Mouse (Mus musculus): Measurements from ENCODE around the gene Nfia.

The Nfia gene

GRCm38 (mm10) chr4:97782497-97782896, 10.0 kb downstream of the Nfia start:
- DNase-seq (ENCODE audit: extremely low spot score, low spot score): no peak

DNA sequence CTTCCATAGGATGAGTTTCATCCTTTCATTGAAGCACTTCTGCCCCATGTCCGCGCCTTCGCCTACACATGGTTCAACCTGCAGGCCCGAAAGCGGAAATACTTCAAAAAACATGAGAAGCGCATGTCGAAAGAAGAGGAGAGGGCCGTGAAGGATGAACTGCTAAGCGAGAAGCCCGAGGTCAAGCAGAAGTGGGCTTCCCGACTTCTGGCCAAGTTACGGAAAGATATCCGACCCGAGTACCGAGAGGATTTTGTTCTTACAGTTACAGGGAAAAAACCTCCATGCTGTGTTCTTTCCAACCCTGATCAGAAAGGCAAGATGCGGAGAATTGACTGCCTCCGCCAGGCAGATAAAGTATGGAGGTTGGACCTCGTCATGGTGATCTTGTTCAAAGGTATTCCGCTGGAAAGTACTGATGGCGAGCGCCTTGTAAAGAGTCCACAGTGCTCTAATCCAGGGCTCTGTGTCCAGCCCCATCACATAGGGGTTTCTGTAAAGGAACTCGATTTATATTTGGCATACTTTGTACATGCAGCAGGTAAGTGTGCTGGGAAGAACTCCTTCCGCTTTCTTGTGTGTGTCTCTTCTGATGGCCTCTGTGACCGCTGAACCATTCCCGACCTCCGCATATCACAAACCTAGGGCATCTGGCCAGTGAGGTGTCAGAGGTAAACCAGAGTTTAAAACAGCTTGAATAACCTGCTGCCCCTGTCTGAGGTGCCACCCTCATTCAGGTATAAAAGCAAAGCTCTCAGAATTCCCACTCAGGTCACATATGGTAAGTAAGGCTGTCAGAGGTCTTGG, 10.7 kb downstream of the Nfia start:
- DNase-seq (ENCODE audit: extremely low spot score, low spot score): no peak

DNA sequence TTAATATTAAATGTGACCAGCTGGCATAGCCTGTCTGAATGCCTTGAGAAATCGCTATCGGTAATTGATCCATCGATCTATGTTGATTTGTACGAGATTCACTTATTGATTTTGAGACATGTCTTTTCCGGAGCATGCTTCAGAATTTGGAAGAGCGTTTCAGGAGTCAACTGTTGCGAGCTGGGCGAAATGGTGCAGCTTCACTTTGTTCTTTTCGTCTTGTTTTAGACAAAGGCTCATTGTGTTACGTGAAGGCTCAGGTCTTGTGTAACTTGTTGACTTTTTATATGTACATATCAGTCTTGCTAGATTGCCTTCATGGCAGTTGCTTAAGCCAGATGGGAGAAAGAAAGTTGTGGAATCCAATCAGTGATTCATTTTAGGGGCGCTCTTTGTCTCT, 11.7 kb downstream of the Nfia start:
- no peak for DNase-seq (ENCODE audit: extremely low spot score, low spot score)

DNA sequence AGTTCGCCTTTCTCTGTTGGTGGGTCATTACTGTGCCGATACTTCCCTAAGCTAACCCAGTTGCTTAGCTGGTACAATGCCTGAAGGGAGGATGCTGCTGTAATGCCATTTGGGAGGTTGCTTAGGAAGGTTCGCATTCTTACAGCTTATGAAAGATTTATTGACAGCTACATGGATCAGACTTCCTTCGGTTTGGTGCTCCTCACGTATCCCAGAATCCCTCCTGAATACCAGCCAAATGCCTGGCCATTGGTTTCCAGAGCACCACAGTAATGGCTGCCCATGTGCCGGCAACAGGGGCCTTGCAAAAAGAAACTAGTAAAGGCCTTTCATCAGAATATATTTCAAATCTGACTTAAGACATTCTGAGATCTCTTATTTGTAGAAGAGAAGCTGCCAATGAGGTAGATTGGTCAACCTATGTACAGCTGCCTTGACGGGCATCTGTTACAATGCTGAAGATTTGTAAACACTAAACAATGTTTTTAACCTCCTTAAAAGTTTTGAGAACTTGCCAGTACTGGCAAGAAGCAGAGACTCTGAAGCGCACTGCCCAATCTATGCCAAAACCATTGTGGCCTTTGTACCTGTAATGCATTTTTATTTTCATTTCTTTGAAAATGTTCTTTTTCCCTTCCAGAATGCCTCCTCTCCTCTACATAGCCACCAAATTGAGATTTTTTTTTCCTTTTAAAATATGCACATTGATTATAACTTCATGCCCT, 13.2 kb downstream of the Nfia start:
- DNase-seq (ENCODE audit: extremely low spot score, low spot score): no peak

DNA sequence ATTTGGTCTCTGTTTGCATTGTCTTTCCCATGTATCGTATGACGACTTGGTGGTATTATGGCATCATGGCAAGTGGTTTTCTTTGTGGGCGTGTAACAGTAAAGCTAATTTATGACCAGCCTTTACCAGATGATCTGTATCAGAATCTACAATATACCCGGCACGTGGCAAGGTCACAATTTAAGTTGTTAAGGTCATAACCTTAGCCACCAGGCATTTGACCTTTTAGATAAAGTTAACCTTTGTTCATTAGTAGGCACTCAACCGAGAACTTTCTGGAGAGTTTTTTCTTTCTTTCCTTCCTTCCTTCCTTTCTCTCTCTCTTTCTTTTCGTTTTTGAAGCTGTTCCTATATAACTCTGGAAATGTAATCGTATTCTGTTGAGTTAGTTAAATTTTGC, 14.0 kb downstream of the Nfia start:
- no peak for DNase-seq (ENCODE audit: extremely low spot score, low spot score)

GRCm38 (mm10) chr4:97787515-97787914, 15.0 kb downstream of the Nfia start:
- DNase-seq (ENCODE audit: extremely low spot score, low spot score): no peak

DNA sequence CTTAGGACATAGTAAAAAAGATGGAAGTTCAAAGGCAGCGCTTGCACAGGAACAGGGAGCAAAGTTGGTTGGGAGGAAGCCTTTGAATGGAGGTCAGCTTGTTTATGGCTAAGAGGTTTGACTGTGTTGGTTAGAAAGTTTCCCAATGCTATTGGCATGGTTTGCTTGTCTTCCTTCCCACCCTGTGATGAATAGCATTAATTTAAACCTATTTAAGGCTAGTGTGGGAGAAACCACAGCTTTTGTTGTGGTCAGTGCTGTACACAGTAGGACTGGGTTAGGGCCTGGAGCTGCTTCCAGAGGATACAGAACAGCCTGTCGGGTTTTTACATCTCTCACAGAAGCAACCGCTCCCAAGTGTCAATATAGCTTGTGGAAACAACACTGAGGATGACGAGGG, 16.0 kb downstream of the Nfia start:
- DNase-seq (ENCODE audit: extremely low spot score, low spot score): no peak

- DNase-seq (ENCODE audit: extremely low spot score, low spot score): no peak
These were observed 21.4 kb downstream of the Nfia start for GRCm38 (mm10) chr4:97793931-97794330.

DNA sequence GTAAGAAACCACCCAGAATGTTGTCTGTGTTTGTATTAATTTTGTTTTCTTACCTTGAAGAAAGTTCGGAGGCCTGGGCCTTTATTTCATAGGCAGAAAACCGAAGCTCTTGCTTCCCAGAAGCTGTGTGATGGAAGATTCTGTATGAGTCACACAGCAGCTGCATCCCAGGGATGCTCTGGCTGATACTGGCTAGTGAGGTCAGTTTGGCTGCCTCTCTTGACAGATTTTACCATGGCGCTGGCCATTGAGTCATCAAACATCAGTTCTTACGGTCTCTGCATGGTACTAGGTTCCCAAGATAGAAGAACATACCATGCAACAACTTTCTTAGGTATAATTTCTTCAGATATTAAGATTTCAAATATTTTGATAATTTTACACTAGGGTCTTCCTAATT, 22.3 kb downstream of the Nfia start:
- no peak for DNase-seq (ENCODE audit: extremely low spot score, low spot score)

DNA sequence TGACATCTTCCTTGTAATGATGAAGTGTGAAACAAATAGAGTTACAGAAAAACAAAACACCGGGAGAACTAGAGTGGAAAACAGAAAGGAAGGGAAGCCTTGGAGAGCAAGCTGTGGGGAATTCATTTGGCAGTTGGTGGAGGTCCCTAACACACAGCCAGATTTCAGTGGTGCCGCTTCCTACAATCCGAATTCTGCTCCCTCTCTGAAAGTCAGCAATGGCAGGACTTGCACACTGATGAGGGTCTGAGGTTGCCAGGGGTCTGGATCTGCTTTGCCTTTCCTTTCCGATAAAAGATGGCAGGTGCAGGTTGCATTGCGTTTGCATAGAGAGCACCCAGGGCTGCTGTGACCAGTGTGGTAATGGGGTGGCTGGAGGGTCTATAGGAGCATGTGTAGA, 23.4 kb downstream of the Nfia start:
- no peak for DNase-seq (ENCODE audit: extremely low spot score, low spot score)

GRCm38 (mm10) chr4:97796505-97796904, 24.0 kb downstream of the Nfia start:
- no peak for DNase-seq (ENCODE audit: extremely low spot score, low spot score)

DNA sequence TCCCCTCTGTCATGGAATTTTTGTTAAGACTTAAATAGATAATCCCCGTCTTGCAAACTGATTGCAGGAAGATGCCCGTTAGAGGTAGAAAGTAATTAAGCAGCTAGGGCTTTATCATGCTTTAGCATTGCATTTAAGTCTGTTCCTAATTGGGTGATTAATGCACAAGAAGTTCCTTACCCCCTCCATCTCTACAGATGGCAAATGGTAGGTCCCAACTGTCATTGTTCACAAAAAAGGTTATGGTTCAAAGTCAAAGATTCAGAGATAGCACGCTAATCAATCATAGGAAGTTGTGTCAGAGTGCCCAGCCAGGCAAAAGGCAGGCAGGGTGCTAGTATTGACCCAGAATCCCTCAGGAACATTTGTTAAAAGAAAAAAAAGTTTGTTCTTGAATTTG, 31.3 kb downstream of the Nfia start:
- DNase-seq (ENCODE audit: extremely low spot score, low spot score): no peak

- DNase-seq (ENCODE audit: extremely low spot score, low spot score): no peak
These were observed 32.1 kb downstream of the Nfia start for GRCm38 (mm10) chr4:97804638-97805037.

- DNase-seq (ENCODE audit: extremely low spot score, low spot score): no peak
These were observed 32.7 kb downstream of the Nfia start for GRCm38 (mm10) chr4:97805255-97805654.

DNA sequence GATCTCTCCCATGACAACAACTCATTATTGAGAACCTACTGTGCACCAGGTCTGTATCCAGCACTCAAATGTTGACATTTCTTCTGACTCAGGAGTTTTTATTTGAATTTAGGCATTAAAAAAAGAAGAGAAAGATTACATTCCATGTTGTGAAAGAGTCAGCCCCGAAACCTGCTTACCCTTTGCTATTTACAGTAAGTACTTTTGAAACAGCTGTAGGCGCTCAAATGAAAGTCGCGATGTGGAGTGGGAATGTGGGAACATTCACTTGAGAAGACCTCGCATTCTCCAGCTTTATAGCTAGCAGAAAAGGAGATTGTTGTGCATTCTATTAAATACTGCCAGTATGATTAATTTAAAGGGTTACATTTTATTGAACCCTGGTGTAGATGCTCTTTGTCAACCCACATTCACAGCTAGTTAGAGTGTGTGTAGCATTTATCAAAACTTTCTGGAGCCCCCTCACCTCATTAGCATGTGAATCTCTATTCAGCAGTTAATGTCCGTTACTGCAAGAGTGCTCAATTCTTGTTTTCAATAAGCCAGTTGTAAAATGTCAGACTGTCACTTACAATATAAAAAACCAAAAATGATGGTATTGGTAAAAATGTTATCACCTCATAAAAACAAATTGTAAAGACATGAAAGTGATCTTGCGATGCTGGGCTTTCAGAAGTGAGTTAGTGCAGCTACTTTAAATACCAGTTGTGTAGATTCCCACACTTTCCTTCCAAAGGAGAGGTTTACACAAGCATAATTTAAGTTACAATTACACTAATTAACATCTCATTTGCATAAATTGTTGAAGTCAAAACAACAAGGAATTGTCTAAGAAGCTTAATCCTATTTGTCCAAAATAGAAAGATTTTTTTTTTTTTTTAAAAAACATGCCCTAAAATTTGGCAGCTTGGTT, 33.6 kb downstream of the Nfia start:
- DNase-seq (ENCODE audit: extremely low spot score, low spot score): no peak

DNA sequence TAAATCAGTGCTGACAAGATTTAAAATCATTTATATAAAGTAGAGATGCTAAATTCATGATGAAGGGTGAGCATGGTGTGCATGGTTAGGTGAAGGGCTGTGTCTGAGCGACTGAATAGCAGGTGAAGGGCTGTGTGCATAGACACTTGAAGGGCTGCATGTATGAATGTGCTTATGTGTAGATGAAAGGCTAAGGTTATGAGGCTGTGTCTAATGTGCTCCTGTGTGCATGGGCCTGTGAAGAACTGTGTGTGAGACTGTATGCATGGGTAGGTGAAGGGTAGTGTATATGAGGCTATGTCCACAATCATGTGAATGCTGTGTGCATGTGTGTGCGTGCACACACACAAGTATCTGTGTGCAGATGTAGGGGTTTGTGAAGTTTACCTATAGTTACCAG, 34.4 kb downstream of the Nfia start:
- no peak for DNase-seq (ENCODE audit: extremely low spot score, low spot score)

DNA sequence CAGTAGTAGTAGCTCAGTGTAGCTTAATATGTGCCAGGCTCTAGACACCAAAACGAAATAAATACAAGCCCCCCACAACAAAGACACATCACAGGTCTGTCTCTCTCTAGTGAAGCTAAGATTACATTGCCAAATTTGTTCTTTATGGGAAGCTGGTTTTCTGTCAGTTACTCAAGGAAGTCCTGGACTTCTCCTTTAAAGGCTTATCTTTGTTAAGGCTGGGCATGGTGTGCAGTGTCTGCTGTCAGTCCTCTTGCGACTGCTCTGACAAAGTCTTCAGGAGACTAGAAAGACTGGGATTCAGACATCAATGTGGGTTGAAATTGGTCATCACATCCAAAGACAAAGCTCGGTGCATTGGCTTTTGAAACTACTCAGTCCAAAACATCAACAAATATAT, 36.4 kb downstream of the Nfia start:
- DNase-seq (ENCODE audit: extremely low spot score, low spot score): no peak

DNA sequence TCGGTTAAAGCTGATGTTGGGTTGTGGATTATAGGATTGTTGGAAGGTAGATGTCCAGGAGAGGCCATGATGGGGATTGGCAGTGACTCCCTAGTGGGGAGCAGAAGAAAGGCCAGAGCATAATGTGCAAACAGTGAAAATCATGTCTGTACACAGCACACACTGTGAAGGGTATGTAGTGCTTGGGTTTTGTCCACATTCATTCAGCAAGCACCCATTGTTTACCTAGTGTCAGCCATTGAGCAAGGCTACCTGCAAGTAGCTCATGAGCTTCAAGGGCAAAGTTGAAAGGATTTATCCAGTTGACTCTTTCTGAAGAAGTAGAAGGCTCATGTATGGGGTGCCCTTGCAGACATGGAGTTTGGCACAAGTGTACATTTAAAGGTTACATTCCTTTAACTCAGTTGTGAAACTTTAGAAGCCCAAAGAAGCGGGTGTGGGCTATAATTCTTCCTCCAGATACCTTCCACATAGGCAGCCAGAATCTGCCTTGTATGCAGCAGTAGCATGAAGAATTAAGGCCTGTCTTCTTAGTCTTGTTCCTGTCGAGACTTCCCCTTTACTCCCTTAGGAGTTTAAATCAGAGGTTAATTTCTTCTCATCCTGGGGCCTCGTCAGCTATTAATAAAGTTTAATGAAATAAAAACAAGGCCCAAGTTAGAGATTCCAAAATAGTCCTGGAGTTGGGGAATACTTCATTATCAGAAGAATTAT, 37.2 kb downstream of the Nfia start:
- DNase-seq (ENCODE audit: extremely low spot score, low spot score): no peak

GRCm38 (mm10) chr4:97810348-97810939, 37.9 kb downstream of the Nfia start:
- DNase-seq (ENCODE audit: extremely low spot score, low spot score): no peak

- DNase-seq (ENCODE audit: extremely low spot score, low spot score): no peak
These were observed 40.5 kb downstream of the Nfia start for GRCm38 (mm10) chr4:97813035-97813434.

- no peak for DNase-seq (ENCODE audit: extremely low spot score, low spot score)
These were observed 41.5 kb downstream of the Nfia start for GRCm38 (mm10) chr4:97813996-97814395.
